Mouse (Mus musculus): ENCODE data around the gene Arhgef40.

Arhgef40 gene

GRCm38 (mm10) chr14:52005141-52005540, 20.6 kb downstream of the Arhgef40 start:
- peak; percentile 15 for DNase-seq

DNA sequence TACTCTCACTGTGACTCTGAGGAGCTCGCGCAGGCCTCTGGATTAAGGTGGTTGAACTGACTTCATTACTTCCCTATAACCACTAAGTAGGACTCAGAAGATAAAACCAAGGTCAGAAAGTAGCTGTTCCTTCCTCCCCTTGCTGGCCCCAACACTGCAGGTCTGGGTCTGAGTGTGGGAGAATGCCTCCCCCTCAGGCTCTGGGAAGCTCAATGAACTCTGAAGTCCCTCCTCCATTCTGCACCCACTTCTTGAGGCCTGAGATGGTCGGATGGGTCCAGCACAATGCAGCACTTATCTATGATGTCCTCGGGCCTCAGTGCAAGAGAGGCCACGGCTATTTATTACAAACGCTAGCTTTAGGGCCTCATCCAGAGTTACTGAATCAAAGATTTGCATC, 21.1 kb downstream of the Arhgef40 start:
- peak; percentile 10 for DNase-seq

DNA sequence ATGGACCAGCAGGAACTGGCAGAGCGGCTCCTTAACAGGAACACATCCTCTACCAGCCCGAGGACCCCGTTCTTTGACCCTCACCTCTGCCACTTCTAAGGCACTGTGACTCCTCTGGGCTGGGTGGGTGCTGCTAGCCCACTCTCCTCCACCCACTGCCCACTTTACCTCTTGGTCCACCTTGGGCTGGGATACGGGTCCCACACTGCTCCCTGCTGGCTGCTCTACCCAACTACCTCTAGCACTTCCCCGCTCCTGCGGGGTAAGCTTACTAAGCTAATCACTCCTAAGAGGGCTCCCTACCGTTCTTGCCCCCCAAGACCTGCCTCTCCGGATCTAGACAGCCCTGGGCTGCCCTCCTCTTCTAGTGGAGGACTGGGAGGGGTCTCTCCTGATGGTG, 21.7 kb downstream of the Arhgef40 start:
- DNase-seq: peak; percentile 68

- DNase-seq: peak; percentile 35
Observed at GRCm38 (mm10) chr14:52006771-52007170, 22.3 kb downstream of the Arhgef40 start.

GRCm38 (mm10) chr14:52008321-52009203, 24.0 kb downstream of the Arhgef40 start:
- DNase-seq: peak; percentile 98

DNA sequence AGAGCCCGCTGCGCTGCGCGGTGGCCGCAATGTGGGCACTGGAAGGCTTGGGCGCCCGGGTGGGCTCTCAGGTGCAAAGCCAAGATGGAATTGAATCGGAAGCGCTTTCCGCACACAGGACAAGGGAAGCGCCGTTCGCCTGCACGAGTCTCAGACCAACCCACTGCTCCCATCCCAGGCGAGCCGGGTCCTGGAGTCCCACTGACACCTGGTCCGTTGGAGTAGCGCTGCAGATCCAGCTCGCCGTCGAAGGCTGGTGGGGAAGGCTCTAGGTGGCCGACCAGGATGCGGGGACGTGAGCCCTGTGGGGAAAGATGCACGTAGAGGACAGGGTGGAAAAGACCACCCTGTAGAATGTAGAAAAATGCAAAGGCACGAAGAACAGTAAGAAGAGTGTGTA, 24.8 kb downstream of the Arhgef40 start:
- peak; percentile 58 for DNase-seq

GRCm38 (mm10) chr14:52009841-52010240, 25.3 kb downstream of the Arhgef40 start:
- DNase-seq: peak; percentile 11

GRCm38 (mm10) chr14:52010446-52011111, 26.1 kb downstream of the Arhgef40 start:
- peak; percentile 48 for DNase-seq

DNA sequence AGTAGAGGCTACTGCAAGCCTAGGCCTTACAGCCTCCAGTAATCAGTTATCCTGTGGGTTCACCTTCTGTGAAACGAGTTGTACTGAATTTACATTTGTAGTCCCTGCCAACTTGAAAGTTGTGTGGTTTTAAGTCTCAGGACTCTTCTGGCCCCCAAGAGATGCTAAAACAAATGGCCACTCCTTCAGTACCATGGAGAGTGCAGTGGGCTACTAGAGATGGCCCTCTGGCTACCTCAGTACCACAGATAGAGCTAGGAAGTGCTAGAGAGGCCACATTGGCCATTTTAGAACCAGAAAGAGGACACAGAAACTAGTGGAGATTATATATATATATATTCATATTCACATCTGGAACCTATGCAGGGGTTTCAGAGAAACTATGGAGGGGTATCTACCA, 27.2 kb downstream of the Arhgef40 start:
- no peak for DNase-seq

GRCm38 (mm10) chr14:52012085-52012484, 27.6 kb downstream of the Arhgef40 start:
- DNase-seq: no peak

DNA sequence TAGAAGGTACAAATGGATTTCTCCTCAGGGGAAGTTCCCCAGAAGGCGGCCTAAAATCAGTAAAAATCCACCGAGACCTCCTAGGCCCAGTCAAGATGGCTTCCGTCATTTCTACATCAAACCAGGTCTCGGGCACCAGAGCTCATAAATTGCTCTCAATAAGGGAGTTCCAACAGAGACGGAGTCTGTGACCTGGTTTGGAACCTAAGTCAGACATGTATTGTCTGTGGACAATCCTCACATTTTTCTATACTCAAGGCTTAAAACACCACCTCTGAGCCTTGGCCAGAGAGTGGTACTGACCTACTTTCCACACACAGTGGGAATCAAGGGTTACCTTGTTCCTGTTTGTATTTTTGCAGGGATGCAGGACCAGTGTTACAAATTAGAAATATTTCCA, 28.0 kb downstream of the Arhgef40 start:
- peak; percentile 8 for DNase-seq

GRCm38 (mm10) chr14:52013021-52013610, 28.6 kb downstream of the Arhgef40 start:
- peak; percentile 9 for DNase-seq

DNA sequence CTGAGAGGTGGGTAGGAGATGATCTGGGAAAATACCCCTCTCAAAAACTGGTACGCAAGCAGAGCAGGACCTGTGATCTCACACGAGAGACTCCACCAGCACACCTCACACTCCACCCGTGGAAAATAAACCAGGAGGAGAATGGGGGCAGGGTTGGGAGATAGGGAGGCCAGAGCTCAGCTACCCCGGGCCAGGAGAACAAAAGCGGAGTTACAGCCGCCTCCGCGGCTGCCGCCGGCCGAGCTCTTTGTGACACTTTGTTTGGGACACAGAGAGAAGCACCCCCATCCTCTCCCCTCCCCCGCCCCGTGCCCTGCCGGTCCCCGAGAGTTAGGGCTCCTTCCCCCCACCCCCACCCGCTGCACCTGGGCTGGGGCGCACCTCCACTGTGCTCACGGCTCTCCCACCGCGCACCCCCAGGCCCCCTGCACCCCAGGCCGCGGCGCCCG, 29.3 kb downstream of the Arhgef40 start:
- DNase-seq: peak; percentile 91

DNA sequence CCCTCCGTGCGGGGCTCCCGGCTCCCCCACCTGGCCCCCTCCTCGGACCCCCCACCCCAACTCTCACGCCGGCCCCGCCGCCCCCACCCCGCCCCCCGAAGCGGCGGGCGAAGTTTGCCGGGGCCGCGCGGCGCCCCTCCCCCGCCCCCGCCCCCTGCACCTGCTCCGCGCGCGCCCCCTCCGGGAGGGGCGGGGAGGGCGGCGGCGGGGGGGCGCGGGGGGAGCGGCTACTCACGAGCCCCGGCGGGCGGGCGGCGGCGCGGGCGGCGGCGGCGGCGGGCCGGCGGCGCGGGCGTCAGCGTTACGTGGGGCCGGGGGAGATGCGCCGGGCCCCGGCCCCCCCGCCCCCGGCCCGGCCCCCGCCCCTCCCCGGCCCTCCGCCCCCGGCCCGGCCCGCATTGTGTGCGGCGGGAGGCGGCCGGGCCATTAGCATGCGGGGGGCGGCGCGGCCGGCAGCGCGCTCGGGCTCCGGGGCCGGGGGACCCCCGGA, 29.8 kb downstream of the Arhgef40 start:
- peak; percentile 58 for DNase-seq

- peak; percentile 78 for DNase-seq
Observed at GRCm38 (mm10) chr14:52014761-52015311, 30.3 kb downstream of the Arhgef40 start.

DNA sequence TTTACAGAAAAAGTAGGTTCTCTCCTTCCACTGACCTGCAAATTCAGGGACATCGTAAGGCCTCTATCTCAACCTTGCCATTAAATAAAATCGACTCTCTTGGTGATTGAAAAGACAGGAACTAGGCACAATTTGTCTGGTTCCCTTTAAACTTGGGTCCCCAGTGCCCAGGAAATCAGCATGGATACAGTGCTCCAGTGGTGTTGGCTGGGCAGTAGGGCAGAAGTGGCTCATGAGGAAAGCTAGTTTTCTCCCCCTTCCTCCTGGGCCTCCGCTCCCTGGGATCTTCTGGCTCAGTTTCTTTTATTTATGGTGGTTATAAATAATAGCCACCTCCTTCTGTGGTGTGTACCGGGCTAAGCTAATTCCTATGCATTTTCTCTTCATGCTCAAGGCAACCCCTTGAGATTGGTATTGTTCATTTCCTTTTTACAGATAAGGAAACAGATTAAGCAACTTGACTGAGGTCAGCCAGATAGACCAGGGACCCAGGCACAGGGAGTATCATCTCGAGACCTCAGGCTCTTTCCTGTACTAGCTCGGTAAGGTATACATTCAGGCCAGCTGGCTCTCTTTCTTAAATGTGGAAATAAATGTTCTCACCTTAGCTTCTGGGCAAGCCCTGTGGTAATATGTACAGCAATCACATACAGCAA, 31.1 kb downstream of the Arhgef40 start, which contains the start of gene Tmem253:
Gene Tmem253, plus strand, starts transcription at position 214 of the 656 bp plus-strand sequence.
- DNase-seq: peak; percentile 8

DNA sequence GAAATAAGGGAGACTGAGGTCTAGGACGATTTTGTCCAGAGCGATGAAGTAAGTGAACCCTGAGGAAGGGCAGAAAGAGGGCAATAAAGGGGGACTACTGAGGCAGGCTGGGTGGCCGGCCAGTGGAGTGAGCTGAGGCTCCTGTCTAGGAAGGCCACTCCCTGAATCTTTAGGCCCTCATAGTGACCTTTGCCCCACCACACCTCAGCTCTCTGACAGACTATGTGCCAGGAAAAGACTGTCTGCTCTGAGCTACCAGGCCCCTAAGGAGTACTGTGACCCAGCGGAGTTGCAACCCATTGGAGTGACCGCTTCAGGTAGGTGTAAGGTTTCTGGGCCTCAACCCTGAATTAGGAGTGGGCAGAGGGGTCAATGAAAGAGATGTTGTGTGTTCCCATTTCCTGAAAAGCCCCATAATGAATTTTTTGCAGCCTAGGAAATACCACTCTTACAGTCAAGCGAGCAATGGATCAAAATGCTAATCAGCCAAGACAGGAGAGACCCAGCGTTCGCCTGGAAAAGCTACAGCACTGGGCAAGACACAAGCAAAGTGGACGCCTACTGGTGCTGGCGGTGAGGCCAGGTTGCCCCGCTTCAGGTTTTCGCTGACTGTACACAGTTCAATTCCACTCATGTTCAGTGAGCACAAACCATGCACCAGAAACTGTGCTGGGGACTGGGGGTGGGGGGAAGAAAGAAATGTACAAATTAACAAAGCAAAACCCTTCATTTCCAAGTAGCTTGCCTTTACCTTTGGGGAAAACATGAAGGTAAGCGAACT, 32.3 kb downstream of the Arhgef40 start:
- DNase-seq: peak; percentile 13

- peak; percentile 14 for DNase-seq
Observed at GRCm38 (mm10) chr14:52017662-52018061, 33.1 kb downstream of the Arhgef40 start.

GRCm38 (mm10) chr14:52018248-52019050, 33.9 kb downstream of the Arhgef40 start:
- DNase-seq: peak; percentile 34

- no peak for DNase-seq
Observed at GRCm38 (mm10) chr14:52019051-52019589, 34.6 kb downstream of the Arhgef40 start.

All from thymus, postnatal 4 days (tissue).